In genomic region chr2:30994853-30995252, GRCm38 (mm10) we compare ENCODE assay signal across 19 mouse cellular contexts. TPM values are rescaled to one million over a fixed set of nuclear protein-coding genes. Genes with fewer than 3 reads are reported as not detected.
DNase-seq lines count a peak whose midpoint lies in the region; ATAC-seq and TF ChIP-seq lines count a peak whose summit lies in the region.
"Had no signal": no experiment of that assay in that cellular context is flagged by ENCODE, and none has a peak within 500 bp of the region (broad histone marks: within the 10 kb centered on the region; RNA-seq: fewer than 3 reads in every experiment).

No protein-coding gene starts in this region.

- peak overlapping the region; percentile 84; the same call in 1 of the 2 replicates for H3K27ac ChIP-seq in heart, adult 2 months
- peak overlapping the region; percentile 87 for H3K27ac ChIP-seq in heart, embryonic 13.5 days (replicated peaks)
- peak overlapping the region; percentile 93 for H3K27ac ChIP-seq in heart, embryonic 16.5 days (ENCODE audit: low read length)
- H3K27ac ChIP-seq in heart, embryonic 11.5 days (ENCODE audit: low read depth, low read length) = no peak overlapping the region
- H3K27ac ChIP-seq: embryonic facial prominence, embryonic 10.5 days; embryonic facial prominence, embryonic 13.5 days; forebrain, embryonic 12.5 days; forebrain, embryonic 15.5 days; hindbrain, embryonic 14.5 days; hindbrain, postnatal 0 days had no signal

- no peak for TF ChIP-seq EP300 in heart, adult 2 months (IDR thresholded peaks at IDR 0.05; ENCODE audit: insufficient read depth, low read depth, low read length)

- no peak for TF ChIP-seq CTCF in heart, adult 2 months (IDR thresholded peaks at IDR 0.05)

- no peak for DNase-seq in heart, adult 2 months
- DNase-seq in heart, postnatal 10 days = no peak
- no peak for DNase-seq in heart, adult 18-20 months
- DNase-seq: adrenal gland, adult 8-10 months; cerebellum, adult 8-10 months; embryo, embryonic 11 days had no signal

- H3K9ac ChIP-seq in heart, adult 2 months (ENCODE audit: low read depth, low read length) = no peak overlapping the region
- H3K9ac ChIP-seq in heart, embryonic 13.5 days = no peak overlapping the region
- no peak overlapping the region for H3K9ac ChIP-seq in heart, embryonic 16.5 days (ENCODE audit: low read length)
- H3K9ac ChIP-seq in heart, embryonic 11.5 days (ENCODE audit: low read depth, low read length) = no peak overlapping the region
- H3K9ac ChIP-seq: embryonic facial prominence, embryonic 13.5 days; forebrain, embryonic 12.5 days; forebrain, embryonic 15.5 days; hindbrain, embryonic 14.5 days had no signal

- H3K4me2 ChIP-seq in heart, embryonic 13.5 days = 0 out of 2 replicates have a peak overlapping the region, but pooled peaks have one; percentile 71
- peak overlapping the region; percentile 65; the same call in 1 of the 2 replicates for H3K4me2 ChIP-seq in heart, embryonic 16.5 days (ENCODE audit: low read depth, low read length)
- no peak overlapping the region for H3K4me2 ChIP-seq in heart, embryonic 11.5 days
- peak overlapping the region; percentile 61 for H3K4me2 ChIP-seq in myocyte (ENCODE audit: low read depth)
- H3K4me2 ChIP-seq: embryonic facial prominence, embryonic 13.5 days; forebrain, embryonic 12.5 days; forebrain, embryonic 15.5 days; hindbrain, embryonic 14.5 days had no signal

- H3K9me3 ChIP-seq in heart, embryonic 13.5 days = no peaks in the 10 kb centered on the region
- H3K9me3 ChIP-seq in heart, embryonic 16.5 days (replicated peaks; ENCODE audit: control insufficient read depth, low read length) = no peaks in the 10 kb centered on the region
- H3K9me3 ChIP-seq in heart, embryonic 11.5 days (replicated peaks; ENCODE audit: control insufficient read depth, low read length) = no peaks in the 10 kb centered on the region
- H3K9me3 ChIP-seq: embryonic facial prominence, embryonic 10.5 days; embryonic facial prominence, embryonic 13.5 days; forebrain, embryonic 12.5 days; forebrain, embryonic 15.5 days had no signal

- TF ChIP-seq POLR2A in heart, adult 2 months (IDR thresholded peaks at IDR 0.05; ENCODE audit: insufficient read depth, low read depth, low read length) = no peak
- TF ChIP-seq POLR2A in myocyte (IDR thresholded peaks at IDR 0.05; ENCODE audit: insufficient read length, low read depth) = no peak

- H3K36me3 ChIP-seq in heart, adult 2 months (ENCODE audit: control insufficient read depth, insufficient read depth, low read length) = no peaks in the 10 kb centered on the region
- peaks cover 16% of the 10 kb centered on the region for H3K36me3 ChIP-seq in heart, embryonic 13.5 days
- peaks cover under 1% of the 10 kb centered on the region; the same call in 1 of the 2 replicates for H3K36me3 ChIP-seq in heart, embryonic 16.5 days (ENCODE audit: control insufficient read depth, insufficient read depth)
- H3K36me3 ChIP-seq in heart, embryonic 11.5 days (ENCODE audit: control insufficient read depth, insufficient read depth, low read length) = no peaks in the 10 kb centered on the region
- no peaks in the 10 kb centered on the region for H3K36me3 ChIP-seq in myocyte (ENCODE audit: control insufficient read depth, insufficient read depth)
- H3K36me3 ChIP-seq: forebrain, embryonic 12.5 days; forebrain, embryonic 15.5 days had no signal

- H3K4me1 ChIP-seq in heart, adult 2 months (ENCODE audit: control insufficient read depth, insufficient read depth, low read length) = no peaks in the 10 kb centered on the region
- peaks cover 29% of the 10 kb centered on the region for H3K4me1 ChIP-seq in heart, embryonic 13.5 days
- peaks cover 17% of the 10 kb centered on the region for H3K4me1 ChIP-seq in heart, embryonic 16.5 days (ENCODE audit: control insufficient read depth, insufficient read depth, low read length)
- peaks cover 16% of the 10 kb centered on the region for H3K4me1 ChIP-seq in heart, embryonic 11.5 days (ENCODE audit: control insufficient read depth, insufficient read depth, low read length)
- H3K4me1 ChIP-seq: embryonic facial prominence, embryonic 10.5 days; forebrain, embryonic 12.5 days; forebrain, embryonic 15.5 days had no signal

- no peak for ATAC-seq in heart, embryonic 13.5 days (ENCODE audit: extremely low read depth, insufficient number of reproducible peaks, low FRiP score, low TSS enrichment)
- no peak for ATAC-seq in heart, embryonic 16.5 days (replicated peaks; ENCODE audit: extremely low read depth, insufficient read depth, low FRiP score)
- no peak for ATAC-seq in heart, embryonic 11.5 days (replicated peaks; ENCODE audit: insufficient number of reproducible peaks, low FRiP score, low TSS enrichment)
- ATAC-seq: forebrain, embryonic 15.5 days; hindbrain, postnatal 0 days; inflammation-experienced regulatory T-cells, adult 6 months; intestine, embryonic 16.5 days had no signal

- H3K4me3 ChIP-seq in heart, adult 2 months = no peak overlapping the region
- no peak overlapping the region for H3K4me3 ChIP-seq in heart, embryonic 13.5 days
- no peak overlapping the region for H3K4me3 ChIP-seq in heart, embryonic 16.5 days (ENCODE audit: low read length)
- no peak overlapping the region for H3K4me3 ChIP-seq in heart, embryonic 11.5 days (ENCODE audit: low read depth, low read length)
- no peak overlapping the region for H3K4me3 ChIP-seq in myocyte
- H3K4me3 ChIP-seq: embryonic facial prominence, embryonic 10.5 days; embryonic facial prominence, embryonic 13.5 days; erythroblast, embryonic 14.5 days; forebrain, embryonic 12.5 days; forebrain, embryonic 15.5 days had no signal

- H3K79me2 ChIP-seq in heart, adult 2 months (replicated peaks; ENCODE audit: control insufficient read depth, insufficient read depth, low read length) = no peaks in the 10 kb centered on the region
- H3K79me2 ChIP-seq in myocyte (ENCODE audit: control insufficient read depth, insufficient read depth) = no peaks in the 10 kb centered on the region

- no peak overlapping the region for H3ac ChIP-seq in myocyte (ENCODE audit: control insufficient read depth, insufficient read length)

- WGBS in heart, adult 2 months = 67% methylated on average over 4 of the region's 4 CpGs
- WGBS in heart, embryonic 13.5 days = 93% methylated on average over 4 of the region's 4 CpGs
- WGBS in heart, embryonic 16.5 days = 78% methylated on average over 4 of the region's 4 CpGs
- WGBS in heart, embryonic 11.5 days (ENCODE audit: insufficient replicate concordance) = 90% methylated on average over 4 of the region's 4 CpGs

- no peaks in the 10 kb centered on the region for H3K27me3 ChIP-seq in heart, adult 2 months (ENCODE audit: control insufficient read depth, insufficient read depth, low read length)
- no peaks in the 10 kb centered on the region for H3K27me3 ChIP-seq in heart, embryonic 13.5 days (replicated peaks)
- no peaks in the 10 kb centered on the region for H3K27me3 ChIP-seq in heart, embryonic 16.5 days (ENCODE audit: control insufficient read depth, insufficient read depth, low read length)
- H3K27me3 ChIP-seq in heart, embryonic 11.5 days (ENCODE audit: control insufficient read depth, insufficient read depth, low read length) = no peaks in the 10 kb centered on the region
- H3K27me3 ChIP-seq in myocyte (ENCODE audit: control insufficient read depth, insufficient read depth, insufficient read length) = no peaks in the 10 kb centered on the region
- H3K27me3 ChIP-seq: embryonic facial prominence, embryonic 13.5 days; forebrain, embryonic 12.5 days; forebrain, embryonic 15.5 days had no signal

- intact Hi-C loops in heart, adult 2 months (cut with DNase I) = no loop called here
- intact Hi-C loops in heart, postnatal 10 days (cut with DNase I) = no loop called here

TF ChIP-seq in myocyte, 11 proteins besides CTCF, POLR2A, EP300 and RAD21 (continues in another document):
- no peak for TF ChIP-seq TCF3 (IDR thresholded peaks at IDR 0.05; ENCODE audit: insufficient read length, low read depth)
- TF ChIP-seq TCF12 (IDR thresholded peaks at IDR 0.05; ENCODE audit: insufficient read depth, poor library complexity, severe bottlenecking) = no peak

RNA-seq across cellular contexts. Expression of gene Usp20, which starts 12.8 kb away (rescaled TPM):
- total RNA-seq in heart, adult 2 months (2021) = 10 to 100 TPM; 50.8 to 55.0 TPM
- 43.9 and 51.7 TPM in 2 replicates for polyA plus RNA-seq in heart, adult 2 months (2012; rRNA removed)
- 10 to 100 TPM; 58.5 to 61.1 TPM for total RNA-seq in heart, postnatal 10 days (2021)
- 33.0 and 39.3 TPM in 2 replicates for polyA plus RNA-seq in heart, embryonic 13.5 days (2015; fragmentation: Nextera tagmentation; extraction: Ambion mirVana)
- total RNA-seq in heart, adult 18-20 months (2021) = 10 to 100 TPM; 50.1 to 53.8 TPM
- 41.7 and 49.3 TPM in 2 replicates for polyA plus RNA-seq in heart, embryonic 16.5 days (2015; fragmentation: Nextera tagmentation; extraction: Ambion mirVana)
- polyA plus RNA-seq in heart, embryonic 11.5 days (2014; fragmentation: Nextera tagmentation; extraction: Ambion mirVana) = 11.2 and 14.8 TPM in 2 replicates
- polyA plus RNA-seq in myocyte (2012; fragmentation: generic; extraction: Trizol) = 38.5 TPM

RNA-seq across cellular contexts. Expression of gene BC005624, which starts 12.9 kb away (rescaled TPM):
- total RNA-seq in heart, adult 2 months (2021) = 10 to 100 TPM; 20.6 to 21.7 TPM
- 14.7 and 25.0 TPM in 2 replicates for polyA plus RNA-seq in heart, adult 2 months (2012; rRNA removed)
- total RNA-seq in heart, postnatal 10 days (2021) = 10 to 100 TPM; 19.2 to 19.9 TPM
- polyA plus RNA-seq in heart, embryonic 13.5 days (2015; fragmentation: Nextera tagmentation; extraction: Ambion mirVana) = 32.8 and 36.9 TPM in 2 replicates
- 10 to 100 TPM; 19.4 to 22.9 TPM for total RNA-seq in heart, adult 18-20 months (2021)
- 38.1 and 42.5 TPM in 2 replicates for polyA plus RNA-seq in heart, embryonic 16.5 days (2015; fragmentation: Nextera tagmentation; extraction: Ambion mirVana)
- polyA plus RNA-seq in heart, embryonic 11.5 days (2014; fragmentation: Nextera tagmentation; extraction: Ambion mirVana) = 31.4 and 33.0 TPM in 2 replicates
- polyA plus RNA-seq in myocyte (2012; fragmentation: generic; extraction: Trizol) = 27.9 TPM

RNA-seq across cellular contexts. Expression of gene Tor1a, which starts 27.1 kb away (rescaled TPM):
- 10 to 100 TPM in 1 of 2 experiments, 1 to 10 TPM in 1; 9.6 to 10.4 TPM for total RNA-seq in heart, adult 2 months (2021)
- polyA plus RNA-seq in heart, adult 2 months (2012; rRNA removed) = 11.3 and 14.3 TPM in 2 replicates
- total RNA-seq in heart, postnatal 10 days (2021) = 10 to 100 TPM; 18.9 to 20.7 TPM
- 54.9 and 55.1 TPM in 2 replicates for polyA plus RNA-seq in heart, embryonic 13.5 days (2015; fragmentation: Nextera tagmentation; extraction: Ambion mirVana)
- total RNA-seq in heart, adult 18-20 months (2021) = 10 to 100 TPM in 1 of 2 experiments, 1 to 10 TPM in 1; 8.8 to 10.3 TPM
- polyA plus RNA-seq in heart, embryonic 16.5 days (2015; fragmentation: Nextera tagmentation; extraction: Ambion mirVana) = 50.9 and 53.0 TPM in 2 replicates
- polyA plus RNA-seq in heart, embryonic 11.5 days (2014; fragmentation: Nextera tagmentation; extraction: Ambion mirVana) = 54.9 and 57.6 TPM in 2 replicates
- 42.7 TPM for polyA plus RNA-seq in myocyte (2012; fragmentation: generic; extraction: Trizol)

RNA-seq across cellular contexts. Expression of gene Tor1b, which starts 42.1 kb away (rescaled TPM):
- 10 to 100 TPM; 23.9 to 26.4 TPM for total RNA-seq in heart, adult 2 months (2021)
- 17.1 and 28.6 TPM in 2 replicates for polyA plus RNA-seq in heart, adult 2 months (2012; rRNA removed)
- total RNA-seq in heart, postnatal 10 days (2021) = 10 to 100 TPM; 29.3 to 34.0 TPM
- 23.3 and 24.3 TPM in 2 replicates for polyA plus RNA-seq in heart, embryonic 13.5 days (2015; fragmentation: Nextera tagmentation; extraction: Ambion mirVana)
- 10 to 100 TPM; 25.2 to 29.1 TPM for total RNA-seq in heart, adult 18-20 months (2021)
- 22.8 and 26.3 TPM in 2 replicates for polyA plus RNA-seq in heart, embryonic 16.5 days (2015; fragmentation: Nextera tagmentation; extraction: Ambion mirVana)
- polyA plus RNA-seq in heart, embryonic 11.5 days (2014; fragmentation: Nextera tagmentation; extraction: Ambion mirVana) = 23.3 and 23.7 TPM in 2 replicates
- polyA plus RNA-seq in myocyte (2012; fragmentation: generic; extraction: Trizol) = 27.1 TPM
